Mouse (Mus musculus) cerebellum, adult (tissue): ENCODE data around the gene Aaed1.
A peak's percentile ranks its signal among the peaks of the same experiment; 100 is the strongest.

ENCODE experiments used
- ATAC-seq: cut with Nextera tagmentation; 2 replicates; pipeline ENCODE4 v1.9.2; 2017; ENCODE audit warnings: mild to moderate bottlenecking, moderate library complexity, mixed read lengths; ENCODE audit not compliant: insufficient number of reproducible peaks, low FRiP score, low TSS enrichment

Gene Aaed1

DNA sequence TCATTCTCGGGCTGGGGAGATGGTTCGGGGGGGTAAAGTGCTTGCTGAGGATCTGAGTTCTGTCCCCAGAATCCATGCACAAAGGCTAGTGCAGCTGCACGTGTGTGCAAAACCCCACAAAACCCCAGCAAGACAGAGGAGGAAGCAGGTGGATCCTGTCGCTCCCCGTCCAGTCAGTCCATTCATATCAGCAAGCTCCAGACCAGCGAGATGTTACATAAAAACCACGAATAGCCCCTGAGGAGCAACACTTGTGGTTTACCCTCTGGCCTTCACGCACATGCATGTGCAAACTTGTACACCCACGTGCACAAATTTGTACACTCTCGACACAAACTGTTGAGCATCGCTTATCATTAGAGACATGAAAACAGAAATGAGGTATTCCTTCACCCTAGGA, 2.7 kb downstream of the Aaed1 start:
- no peak for ATAC-seq

DNA sequence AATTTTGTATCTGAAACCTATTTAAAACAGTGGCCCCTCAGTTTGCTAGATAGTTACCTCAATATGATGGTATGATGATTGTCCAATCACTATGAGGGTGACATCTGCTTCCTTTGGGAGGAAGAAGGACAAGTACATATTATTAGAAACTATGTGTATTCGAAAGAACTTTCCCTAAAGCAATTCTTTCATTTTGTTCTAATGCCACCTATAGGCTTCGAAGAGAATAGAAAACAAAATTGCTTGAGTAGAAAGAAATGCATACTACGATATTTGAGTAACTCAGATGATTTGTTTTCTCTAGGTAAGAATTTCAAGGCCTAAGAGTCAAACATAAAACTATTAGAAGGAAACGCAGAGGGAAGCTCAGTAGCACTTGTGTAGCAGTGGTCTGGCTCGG, 3.5 kb downstream of the Aaed1 start:
- ATAC-seq, result no peak

DNA sequence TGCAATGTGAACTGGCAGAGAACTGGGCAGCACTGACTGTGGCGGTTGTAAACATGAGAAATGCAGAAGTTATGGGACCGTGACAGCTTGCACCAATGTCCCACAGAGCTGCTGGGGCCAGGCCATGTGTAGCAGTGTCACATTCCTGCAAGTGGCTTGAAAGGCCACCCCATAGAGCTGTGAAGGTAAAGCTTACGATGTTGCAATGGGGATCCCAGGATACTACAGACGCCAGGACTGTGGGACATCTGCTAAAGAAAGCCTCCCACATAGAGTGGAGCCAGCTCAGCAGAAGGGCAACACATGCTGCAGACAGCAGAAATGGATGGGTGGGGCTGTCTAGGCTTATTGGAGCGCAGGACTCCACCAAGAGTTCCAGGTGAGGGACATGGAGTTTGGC, 5.0 kb downstream of the Aaed1 start:
- ATAC-seq, result no peak

DNA sequence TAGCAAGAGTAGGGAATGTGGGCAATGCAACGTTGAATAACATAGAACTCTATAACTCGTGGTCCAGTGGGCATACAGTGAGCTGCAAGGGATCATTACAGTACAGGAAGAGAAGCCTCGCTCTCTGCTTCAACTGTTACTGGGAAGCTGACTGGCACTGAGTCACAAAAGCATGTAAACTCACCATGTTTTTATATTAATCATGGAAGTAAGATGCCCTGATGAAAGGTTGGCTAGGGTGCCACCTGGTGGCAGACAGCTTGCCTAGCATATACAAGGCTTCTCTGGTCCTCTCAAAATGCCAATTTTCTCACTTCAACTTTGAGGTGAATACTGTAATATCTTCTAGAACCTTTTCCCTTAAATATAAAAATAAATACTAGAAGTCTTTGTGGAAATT, 6.4 kb downstream of the Aaed1 start:
- 0 out of 2 replicates have a peak, but pooled peaks have one; percentile 32 for ATAC-seq

DNA sequence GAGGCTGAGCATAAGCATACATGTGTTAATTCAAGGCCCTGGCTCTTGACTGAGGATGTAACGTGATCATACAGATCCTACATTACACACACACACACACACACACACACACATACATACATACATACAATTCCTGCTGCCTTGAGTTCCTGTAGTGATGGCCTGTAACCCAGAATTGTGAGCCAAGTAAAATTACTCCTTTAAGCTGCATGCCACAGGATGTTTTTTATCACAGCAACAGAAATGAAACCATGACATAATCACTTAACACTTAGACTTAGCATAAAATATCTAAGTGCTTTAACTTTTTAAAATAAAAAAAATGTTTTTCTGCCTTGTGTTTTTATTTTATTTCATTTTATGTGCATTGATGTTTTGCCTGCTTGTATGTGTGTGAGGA, 13.4 kb downstream of the Aaed1 start:
- ATAC-seq, result no peak

DNA sequence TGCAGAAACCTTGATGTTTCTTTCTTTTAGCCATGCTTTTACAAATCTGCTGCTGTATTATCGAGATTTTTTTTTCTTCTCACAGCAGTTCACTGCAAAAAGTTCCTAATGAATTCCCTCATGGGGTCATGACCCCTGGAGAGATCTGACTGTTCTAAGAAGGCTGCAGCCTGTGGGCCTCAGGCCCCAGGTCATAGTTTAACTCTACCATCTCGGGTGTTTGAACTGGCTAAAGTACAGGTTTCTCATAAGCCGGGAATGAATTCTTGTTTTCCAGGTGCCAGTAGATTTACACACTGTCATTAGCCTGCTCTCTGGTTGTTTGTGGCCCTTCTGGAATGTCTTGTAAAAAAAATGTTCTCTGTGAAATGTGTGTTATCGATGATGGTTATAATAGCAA, 25.7 kb downstream of the Aaed1 start:
- ATAC-seq, result no peak

DNA sequence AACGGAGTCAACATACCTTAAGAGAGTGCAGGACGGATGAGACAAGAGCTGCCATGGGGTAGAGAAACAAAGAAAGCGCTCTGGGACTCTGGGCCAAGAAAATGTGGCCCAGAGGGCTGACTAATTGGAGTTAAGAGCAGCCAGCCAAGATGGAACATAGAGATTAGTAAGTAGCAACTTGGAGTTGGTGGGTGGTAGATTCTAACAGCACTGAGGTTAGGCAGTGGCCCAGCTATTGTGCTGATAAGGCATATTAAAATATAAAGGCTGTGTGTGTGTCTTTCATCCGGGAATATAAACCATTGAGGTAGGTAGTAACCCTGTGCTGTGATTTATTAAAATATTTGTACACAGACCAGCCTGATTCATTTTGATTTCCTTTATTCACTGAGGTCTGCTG, 26.2 kb downstream of the Aaed1 start:
- no peak for ATAC-seq

DNA sequence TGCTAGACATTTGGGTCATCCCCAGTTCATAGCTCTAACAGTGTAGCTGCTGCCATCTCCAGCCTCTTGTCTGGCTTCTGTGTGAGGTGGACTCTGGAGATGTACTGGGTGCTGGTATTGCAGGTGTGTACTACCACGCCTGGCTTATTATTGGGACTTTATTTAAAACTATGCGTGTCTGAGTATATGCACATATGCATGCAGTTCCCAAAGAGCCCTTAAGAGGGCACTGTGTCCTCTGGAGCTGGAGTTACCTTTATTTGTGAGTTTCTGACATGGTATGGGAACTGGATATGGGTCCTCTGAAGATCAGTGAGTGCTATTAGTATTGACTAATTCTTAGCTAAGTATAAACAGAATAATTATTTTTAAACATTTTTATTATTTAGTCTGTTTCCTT, 27.8 kb downstream of the Aaed1 start:
- ATAC-seq, result no peak

DNA sequence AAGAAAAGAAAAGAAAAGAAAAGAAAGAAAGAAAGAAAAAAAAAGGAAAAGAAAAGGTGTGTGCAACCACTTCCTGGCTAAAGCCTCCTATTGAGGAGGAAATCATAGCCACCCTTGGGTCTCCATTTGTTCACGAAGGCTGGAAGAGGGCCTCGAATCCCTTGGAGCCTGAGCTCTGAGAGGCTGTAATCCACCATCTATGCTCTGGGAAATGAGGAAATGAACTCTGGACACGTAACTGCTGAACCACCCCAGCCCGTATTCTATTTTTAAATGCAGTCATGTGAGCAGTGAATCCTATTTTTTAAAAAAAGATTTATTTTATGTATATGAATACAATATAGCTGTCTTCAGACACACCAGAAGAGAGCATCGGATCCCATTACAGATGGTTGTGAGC, 31.6 kb downstream of the Aaed1 start:
- ATAC-seq, result no peak

DNA sequence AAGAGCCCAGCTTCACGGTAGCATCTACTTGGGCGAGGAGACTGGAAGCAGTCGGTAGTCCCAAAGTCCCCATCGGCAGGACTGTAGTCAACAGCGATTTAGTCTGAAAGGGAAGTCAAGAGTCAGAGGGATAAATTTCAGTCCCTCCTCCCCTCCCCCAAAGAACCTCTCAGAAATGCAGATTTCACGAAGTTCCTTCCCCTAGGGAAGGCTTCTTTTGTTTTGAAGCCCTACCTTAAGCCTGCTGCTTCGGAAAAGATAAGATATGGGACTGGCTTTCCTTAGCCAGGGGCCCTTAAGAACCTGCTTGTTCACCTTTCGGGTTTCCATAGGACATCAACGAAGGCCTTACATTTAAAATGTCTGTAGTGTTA, 36.8 kb downstream of the Aaed1 start:
- ATAC-seq, result no peak

DNA sequence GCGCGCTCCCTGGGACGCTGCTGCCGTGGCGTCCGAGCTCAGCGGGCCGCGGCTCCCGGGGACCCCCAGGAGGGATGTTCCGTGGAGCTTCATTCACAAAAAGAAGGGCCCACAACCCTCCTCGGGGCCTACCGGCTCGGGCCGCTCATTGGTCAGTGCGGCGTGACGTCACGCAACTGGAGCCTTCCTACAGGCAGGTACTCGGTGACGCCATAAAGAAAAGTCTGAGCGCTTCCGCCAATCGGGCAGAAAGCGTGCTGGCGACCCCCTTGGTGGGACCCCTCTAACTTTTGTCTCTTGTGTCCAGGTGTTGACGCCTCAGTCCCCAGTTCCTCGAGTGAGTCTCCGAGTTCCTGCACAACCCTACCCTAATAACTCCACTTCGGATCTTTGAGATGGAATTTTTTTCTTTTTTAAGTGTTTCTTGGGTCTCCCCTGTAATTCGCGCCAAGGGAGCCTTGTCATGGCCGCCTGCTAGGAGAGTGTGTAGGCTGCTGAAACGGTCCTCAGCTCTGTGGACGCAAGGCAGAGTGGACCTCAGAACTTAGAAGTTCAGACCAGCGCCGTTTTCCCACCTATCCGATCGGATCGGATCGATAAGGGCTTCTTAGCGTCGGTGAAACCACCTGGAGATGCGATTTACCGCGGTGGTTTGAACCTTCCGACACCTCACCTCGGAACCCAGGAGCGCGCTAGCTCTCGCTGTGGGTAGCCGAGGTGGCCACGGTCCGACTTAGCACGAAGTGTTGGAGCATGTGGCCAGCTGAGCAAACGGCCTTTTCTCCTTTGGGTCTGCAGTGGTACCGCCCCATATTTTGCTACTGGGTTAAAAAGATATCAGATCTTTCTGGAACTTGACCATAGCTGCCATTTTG, 37.4 kb downstream of the Aaed1 start, which contains the start of gene Cdc14b:
Gene Cdc14b, minus strand, starts transcription at position 412 of the 875 bp plus-strand sequence.
- peak; percentile 86 for ATAC-seq

DNA sequence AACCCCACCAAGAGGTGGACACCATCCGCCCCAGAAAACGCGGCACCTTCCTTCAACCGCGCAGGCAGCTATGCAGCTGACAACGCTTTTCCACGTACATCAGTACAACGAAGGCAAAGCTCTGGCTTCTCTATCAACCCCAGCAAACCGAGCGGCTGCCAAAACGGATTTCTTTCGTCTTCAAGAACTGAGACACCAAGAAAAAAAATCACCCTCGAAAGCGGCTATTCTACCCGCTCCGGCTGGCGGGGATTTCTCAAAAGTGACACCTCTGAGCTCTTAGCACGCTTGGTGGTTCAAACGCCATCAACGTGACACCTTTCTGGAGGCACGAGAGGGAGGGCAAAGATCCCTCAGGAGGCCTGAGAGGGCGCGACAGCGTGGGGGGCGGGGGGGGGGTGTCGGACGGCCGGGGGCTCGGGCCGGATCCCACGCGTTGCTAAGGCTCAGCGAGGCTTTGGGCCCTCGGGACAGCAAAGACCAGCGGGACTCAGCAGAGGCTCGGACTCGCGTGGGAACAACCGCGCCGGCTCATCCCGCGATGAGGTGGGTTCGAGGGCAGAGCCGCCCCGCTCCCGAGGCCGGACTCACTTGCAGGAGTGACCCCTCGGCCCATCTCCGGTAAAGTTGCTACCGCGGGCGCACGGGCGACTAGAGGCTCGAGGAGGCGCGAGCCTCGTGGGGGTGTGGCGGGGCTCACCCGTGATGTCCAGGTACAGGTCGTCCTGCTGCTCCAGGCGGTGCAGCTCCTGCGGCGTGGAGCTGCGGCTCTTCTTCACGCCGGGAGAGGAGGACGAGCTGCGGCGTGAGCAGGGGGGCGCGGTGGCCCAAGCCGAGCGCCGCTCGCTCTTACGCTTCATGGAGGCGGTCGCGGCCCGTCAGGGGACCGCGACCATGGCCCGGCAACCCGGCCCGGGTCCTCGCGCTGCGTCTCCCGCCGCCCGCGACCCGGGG, 38.3 kb downstream of the Aaed1 start:
- peak; percentile 52 for ATAC-seq

DNA sequence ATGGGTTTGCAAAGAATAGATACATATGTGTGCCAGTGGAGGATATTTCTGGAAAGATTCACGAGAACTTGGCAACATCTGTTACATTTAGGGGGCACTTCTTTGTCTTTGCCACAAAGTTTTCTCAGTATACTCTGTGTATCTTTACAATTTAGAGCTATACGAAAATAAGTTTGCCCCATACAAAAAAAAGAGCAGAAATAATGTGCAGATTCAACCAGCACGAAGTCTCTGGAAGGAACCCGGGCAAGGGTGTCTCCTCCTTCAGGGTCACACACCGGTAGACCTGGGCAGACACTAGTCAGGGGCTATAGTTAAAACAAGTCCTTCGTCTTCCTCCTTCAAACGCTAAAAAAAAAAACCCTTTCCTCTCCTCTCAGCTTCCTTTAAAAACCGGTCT, 39.2 kb downstream of the Aaed1 start:
- no peak for ATAC-seq

DNA sequence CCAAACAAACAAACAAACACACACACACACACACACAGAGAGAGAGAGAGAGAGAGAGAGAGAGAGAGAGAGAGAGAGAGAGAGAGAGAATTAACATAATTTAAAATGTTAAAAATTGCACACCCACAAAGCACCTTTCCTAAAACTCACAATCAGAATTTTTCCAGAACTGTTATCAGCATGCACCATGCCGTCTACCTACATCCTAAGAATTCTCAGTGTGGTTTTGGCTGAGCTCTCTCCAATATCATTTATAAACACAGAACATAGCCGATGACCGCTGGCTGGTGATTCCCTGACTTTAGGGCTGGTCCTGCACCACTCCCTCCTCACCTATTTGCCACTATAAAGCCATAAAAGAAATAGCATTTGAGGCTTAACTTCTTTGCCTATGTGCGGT, 44.1 kb downstream of the Aaed1 start:
- no peak for ATAC-seq

DNA sequence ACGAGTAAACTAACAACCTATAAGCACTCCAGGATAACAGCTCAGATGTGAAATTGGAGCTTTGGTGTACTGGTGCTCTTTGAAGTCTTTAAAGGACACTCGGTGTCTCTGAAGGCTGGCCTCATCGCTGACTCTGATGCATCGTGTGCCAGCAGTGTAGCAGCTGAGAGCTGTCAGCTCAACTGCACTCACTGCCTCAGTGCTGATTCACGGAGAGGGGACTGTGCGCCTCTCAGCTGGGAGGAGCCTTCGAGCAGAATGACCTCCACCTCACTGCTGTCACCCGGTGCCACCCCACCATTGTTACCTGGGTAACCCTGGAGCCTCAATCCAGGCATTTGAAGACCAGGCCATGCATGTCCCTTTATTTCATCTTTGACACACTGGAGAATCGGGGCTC, 45.4 kb downstream of the Aaed1 start:
- peak; percentile 68 for ATAC-seq

DNA sequence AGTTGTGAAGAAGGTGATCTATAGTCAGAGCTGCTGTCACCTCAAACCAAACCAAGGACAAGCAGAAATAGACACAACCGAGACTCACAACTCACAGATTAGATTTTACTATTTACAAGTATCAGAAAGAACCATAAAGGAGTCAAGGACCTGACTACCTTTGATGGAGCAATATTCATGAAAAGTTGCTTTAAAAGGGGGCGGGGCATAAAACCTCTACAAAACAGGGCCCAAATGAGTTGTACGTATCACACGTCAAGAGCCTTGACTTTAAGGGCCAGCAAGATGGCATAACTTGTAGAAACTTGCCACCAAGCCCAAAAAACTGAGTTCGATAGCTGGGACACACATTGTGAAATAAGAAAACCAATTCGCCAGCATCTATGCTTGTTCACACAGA, 47.9 kb downstream of the Aaed1 start:
- no peak for ATAC-seq

DNA sequence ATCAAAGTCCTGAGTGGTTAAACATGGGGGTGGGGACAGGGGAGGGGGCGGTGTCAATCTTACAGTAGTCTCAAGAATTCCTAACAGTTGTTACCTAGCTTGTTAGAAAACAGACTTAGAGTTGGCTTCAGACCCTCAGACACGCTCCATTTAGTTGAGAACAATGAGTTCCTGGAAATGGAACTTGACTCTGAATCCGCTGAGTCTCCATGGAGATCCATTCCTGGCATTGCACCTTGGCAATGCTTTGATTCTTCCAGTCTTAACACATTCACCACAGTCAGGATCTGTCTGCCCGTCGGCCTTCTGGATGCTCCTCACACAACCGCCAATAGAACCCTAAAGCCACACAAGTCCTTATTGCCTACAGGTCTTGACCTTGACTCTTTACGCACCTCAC, 52.6 kb downstream of the Aaed1 start:
- ATAC-seq, result no peak

DNA sequence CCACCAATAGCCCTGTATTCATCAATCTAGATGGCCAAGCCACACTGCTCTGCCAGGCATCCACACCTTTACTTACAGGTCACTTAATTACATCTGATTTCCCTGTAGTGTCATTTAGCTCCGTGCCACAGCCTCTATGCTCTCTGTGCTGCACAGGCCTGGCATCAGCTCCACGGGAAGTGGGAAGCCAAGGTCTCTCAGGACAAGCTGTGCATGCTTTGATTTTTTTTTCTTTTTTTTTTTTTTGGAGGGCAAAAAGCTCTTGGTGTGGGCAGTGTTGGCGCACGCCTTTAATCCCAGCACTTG, 54.0 kb downstream of the Aaed1 start:
- ATAC-seq, result peak; percentile 93

DNA sequence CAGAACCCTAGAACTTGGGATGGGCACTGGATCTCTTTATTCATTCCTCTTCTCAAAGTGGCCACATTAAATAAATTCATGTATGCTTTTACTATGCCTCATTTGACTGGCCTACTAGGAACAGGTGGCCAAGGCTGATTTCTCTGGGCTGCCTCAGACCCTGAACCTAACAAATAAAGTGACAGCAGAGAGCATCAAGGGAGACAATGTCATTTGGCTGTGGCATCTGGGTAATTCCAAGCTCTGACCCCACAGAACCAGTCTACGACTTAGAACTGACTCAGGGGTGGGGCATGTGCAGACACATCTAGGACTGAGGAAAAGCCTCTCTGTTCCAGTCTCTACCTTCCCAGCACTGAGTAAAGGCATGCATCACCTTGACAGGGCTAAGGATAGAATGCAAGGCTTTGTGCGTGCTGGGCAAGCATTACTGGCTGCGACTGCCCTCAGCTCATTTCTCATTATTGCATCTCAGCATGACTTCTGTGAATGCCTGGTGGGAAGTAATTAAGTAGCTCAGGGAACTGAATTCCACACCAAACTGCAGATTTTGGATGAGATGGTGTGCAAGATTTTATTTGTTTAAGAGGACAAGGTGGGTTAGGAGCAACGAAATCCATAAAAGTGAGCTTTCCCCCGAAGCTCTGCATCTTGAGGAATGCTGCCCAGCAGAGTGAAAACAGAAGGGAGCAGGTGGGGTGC, 54.5 kb downstream of the Aaed1 start:
- ATAC-seq, result peak; percentile 85

DNA sequence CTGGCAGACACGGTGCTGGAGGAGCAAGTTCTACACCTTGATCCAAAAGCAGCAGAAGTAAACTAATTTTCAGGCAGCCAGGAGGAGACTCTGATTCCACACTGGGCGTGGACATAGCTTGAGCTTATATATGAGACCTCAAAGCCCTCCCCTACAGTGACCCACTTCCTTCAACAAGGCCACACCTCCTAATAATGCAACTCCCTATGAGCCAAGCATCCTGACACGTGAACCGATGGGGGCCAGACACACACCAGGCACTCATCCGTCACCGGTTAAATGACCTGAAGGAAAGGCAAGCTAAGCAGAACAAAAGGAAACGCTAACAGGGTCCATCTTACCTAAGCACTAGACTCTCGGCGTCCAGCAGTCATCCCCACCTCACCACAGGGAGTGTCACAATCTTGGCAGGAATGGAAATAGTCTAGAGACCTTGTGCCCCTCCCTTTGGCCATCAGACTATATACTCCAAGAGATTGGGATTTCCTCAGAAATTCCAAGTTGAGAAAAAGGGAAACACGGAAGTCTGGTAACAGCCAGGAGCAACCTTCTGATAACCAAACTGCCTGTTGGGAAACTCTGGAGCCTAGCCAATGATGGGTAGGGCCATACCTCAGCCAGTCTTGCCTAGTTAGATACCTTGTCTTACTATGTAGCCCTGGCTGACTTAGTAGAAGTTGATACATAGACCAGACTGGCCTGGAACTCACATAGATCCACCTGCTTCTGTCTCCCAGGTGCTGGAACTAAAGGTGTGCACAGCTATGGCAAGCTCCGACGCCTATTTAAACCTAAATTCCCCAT, 55.3 kb downstream of the Aaed1 start:
- no peak for ATAC-seq
